Mouse (Mus musculus): ENCODE measurements around the gene Foxp3. TPM values are rescaled to one million over a fixed set of nuclear protein-coding genes. Genes with fewer than 3 reads are reported as not detected.

The Foxp3 gene
- not detected for polyA plus RNA-seq (2014; fragmentation: Illumina TruSeq; extraction: RNeasy Lipid Tissue Mini Kit (QIAGEN cat#74804))

DNA sequence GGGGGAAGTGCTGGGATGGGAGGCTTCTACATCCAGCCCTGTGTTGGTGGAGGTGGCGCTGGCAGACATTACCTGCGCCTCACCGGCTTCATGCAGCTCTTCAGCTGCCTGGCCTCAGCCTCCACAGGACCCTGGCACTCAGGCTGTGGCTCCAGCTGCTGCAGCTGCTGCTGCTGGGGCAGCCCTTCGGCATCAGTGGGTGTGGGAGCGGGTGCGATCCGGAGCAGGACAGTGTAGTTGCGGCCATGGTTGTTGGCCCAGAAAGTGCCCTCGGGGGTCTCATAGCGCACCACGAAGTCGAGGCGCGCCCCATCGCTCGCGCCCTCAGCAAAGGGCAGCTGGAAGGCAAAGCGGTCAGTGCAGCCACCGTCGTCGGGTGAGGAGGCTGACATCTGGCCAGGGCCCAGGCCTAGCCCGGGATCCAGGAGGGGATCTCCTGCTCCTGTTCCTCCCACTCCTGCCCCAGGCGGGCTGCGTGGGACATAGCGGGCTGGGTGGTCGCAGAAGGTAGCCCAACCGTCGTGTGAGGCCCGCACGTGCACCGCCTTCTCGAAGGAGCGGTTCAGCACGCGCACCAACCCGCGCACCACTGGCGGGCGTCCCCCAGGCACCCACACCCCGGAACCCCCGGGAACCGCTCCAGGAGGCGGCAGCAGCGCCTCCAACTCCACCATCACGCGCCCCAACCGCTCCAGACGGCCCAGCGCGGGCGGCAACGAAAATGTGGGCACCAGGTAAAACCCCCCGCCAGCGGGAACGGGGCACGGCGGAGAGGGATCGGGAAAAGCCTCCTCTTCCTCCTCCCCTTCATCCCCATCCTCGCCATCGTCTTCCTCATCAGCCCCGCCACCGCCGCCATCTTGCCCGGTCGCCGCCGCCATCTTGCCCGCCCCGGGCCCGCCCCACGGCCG is at the start of gene Foxp3:
Foxp3 (plus strand) TSS at position 469 of the 911 bp plus-strand sequence.

DNA sequence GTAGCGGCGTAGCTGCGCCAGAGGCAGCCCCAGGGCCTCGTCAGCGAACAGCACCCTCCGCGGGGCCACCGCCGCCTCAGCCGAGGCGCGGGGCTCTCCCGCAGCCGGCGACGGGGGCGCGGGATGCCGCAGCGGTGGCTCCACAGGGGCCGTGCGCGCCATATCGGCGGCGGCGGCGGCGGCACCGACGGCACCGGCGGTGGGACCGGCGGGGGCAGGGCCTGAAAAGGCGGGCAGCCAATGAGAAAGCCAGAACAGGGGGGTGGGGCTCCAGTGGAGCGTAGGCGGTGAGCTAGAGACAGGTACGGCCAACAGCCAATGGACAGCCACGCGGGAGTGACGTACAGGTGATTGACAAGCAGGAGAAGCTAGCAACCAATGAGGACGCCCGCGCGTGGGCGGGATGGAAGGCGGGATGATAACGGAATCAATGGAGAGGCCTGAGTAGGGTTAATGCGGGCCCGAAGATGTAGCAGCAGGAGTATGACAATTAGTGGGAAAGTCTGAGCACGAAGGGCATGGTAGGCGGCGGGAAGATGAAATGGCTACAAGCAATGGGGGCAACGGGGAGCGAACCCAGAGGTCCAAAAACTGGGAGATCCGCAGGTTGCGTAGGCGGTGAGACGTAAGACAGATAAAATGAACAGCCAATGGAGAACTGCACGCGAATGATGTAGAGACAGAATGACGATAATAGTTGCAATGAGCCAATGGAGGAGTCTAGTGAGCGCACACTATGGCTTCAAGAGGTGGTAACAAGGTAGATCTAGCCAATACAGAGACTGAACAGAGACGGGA is 842 bp downstream of the Foxp3 start, which contains the start of gene Ppp1r3f:
Ppp1r3f (minus strand) TSS at position 197 of the 798 bp plus-strand sequence.

DNA sequence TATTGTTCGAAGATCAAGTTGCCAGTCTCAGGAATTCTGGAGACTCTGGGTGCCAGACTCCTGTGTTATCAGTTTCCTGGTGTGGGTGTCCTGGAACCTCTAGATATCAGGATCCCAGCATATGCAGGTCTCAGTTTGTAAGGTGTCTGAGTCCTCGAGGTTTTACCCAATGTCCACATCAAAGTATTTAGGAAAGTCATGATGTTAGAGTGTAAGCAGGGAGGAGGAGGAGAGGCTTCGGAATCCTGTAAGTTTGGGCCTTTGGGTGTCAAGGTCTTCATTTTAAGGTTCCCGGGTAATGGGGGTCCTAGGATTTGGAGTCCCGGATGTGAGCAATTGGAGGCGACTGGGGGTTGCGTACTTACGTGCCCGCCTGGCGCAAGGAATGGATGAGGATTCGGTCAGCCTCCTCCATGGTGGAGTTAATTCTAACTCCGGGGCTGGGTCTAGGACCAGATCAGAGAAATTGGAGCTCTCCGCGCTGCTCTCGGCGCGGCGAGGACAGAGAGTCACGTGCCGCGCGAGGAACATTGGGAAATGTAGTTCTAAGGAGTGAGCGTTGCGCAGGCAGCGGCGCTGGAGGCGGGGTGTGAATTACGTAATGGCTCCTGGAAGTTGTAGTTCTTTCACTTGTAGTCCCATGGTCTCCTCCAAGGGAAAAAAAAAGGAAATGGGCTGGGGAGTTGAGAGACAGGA is 31.6 kb downstream of the Foxp3 start, which contains the start of gene Ccdc22:
Ccdc22 (minus strand) TSS at position 639 of the 696 bp plus-strand sequence.

DNA sequence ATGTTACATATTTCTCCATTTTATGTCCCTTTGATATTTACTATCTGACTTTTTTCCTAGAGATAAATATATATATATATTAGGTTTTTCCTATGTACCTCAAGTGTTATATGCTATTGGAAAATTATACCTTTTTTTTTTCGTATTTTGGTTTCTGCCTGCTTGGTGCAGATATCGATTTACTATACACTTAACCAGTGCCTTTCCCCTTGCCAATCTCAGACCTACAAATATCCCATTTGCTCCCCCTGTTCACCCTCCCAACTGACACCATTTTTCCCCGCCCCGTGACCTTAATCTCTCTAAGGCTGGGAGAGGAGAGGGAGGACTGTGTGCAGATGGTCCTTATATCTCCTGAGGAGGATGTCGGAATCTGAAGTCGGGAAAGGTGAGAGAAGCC is 33.3 kb downstream of the Foxp3 start, which contains the start of gene Cacna1f:
Cacna1f (plus strand) TSS at position 301 of the 400 bp plus-strand sequence.

DNA sequence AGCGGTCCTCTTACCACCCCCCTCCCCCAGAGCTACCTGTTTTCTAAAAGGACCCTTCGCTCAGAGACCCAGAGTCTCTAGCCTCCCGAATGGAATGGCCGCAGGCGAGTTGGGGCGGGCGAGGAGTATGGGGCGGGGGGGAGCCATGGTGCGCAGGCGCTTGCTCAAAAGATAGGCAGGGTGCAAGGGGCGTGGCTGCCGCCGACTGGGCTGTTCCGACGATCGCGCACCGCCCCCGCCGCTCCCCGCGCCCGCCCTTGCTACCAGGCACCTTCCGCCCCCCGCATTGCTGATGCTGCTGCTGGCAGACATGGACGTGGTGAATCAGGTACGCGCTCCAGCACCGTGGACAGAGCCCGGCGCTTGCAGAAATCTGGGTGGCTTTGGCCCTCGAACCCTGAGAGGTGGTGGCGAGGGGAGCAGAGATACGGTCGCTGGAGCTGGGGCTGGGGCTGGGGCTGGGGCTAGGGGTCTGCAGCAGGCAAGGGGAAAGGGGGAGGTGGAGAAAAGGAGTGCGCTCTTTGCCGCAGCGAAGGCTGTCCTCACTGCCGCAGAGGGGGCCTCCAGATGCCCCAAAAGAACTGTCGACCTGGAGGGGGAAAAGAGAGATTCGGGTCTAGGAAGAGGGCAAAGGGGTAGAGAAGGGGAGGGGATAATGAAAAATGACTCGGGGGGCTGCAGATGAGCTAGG is 65.1 kb downstream of the Foxp3 start, which contains the start of gene Syp:
Syp (plus strand) TSS at position 71 of the 691 bp plus-strand sequence.

Other genes with a start within 250 kb of the Foxp3 start
- 10.9 TPM for gene Usp27x, start 197.8 kb upstream of the Foxp3 start, polyA plus RNA-seq (2014; fragmentation: Illumina TruSeq; extraction: RNeasy Lipid Tissue Mini Kit (QIAGEN cat#74804))
- gene Ppp1r3f, start 639 bp downstream of the Foxp3 start, polyA plus RNA-seq (2014; fragmentation: Illumina TruSeq; extraction: RNeasy Lipid Tissue Mini Kit (QIAGEN cat#74804)), result 0.94 TPM
- 1.4 TPM for gene Ccdc22, start 31.9 kb downstream of the Foxp3 start, polyA plus RNA-seq (2014; fragmentation: Illumina TruSeq; extraction: RNeasy Lipid Tissue Mini Kit (QIAGEN cat#74804))
- not detected for gene Cacna1f, start 33.4 kb downstream of the Foxp3 start, polyA plus RNA-seq (2014; fragmentation: Illumina TruSeq; extraction: RNeasy Lipid Tissue Mini Kit (QIAGEN cat#74804))
- gene Syp, start 64.8 kb downstream of the Foxp3 start, polyA plus RNA-seq (2014; fragmentation: Illumina TruSeq; extraction: RNeasy Lipid Tissue Mini Kit (QIAGEN cat#74804)), result 1.1 TPM
- gene Prickle3, start 83.6 kb downstream of the Foxp3 start, polyA plus RNA-seq (2014; fragmentation: Illumina TruSeq; extraction: RNeasy Lipid Tissue Mini Kit (QIAGEN cat#74804)), result 5.1 TPM
- 62.5 TPM for gene Plp2, start 97.7 kb downstream of the Foxp3 start, polyA plus RNA-seq (2014; fragmentation: Illumina TruSeq; extraction: RNeasy Lipid Tissue Mini Kit (QIAGEN cat#74804))
- 0.43 TPM for gene Magix, start 107.6 kb downstream of the Foxp3 start, polyA plus RNA-seq (2014; fragmentation: Illumina TruSeq; extraction: RNeasy Lipid Tissue Mini Kit (QIAGEN cat#74804))
- gene Gpkow, start 123.5 kb downstream of the Foxp3 start, polyA plus RNA-seq (2014; fragmentation: Illumina TruSeq; extraction: RNeasy Lipid Tissue Mini Kit (QIAGEN cat#74804)), result 77.7 TPM
- gene Wdr45, start 140.7 kb downstream of the Foxp3 start, polyA plus RNA-seq (2014; fragmentation: Illumina TruSeq; extraction: RNeasy Lipid Tissue Mini Kit (QIAGEN cat#74804)), result 4.6 TPM
- not detected for gene Gm45208, start 148.6 kb downstream of the Foxp3 start, polyA plus RNA-seq (2014; fragmentation: Illumina TruSeq; extraction: RNeasy Lipid Tissue Mini Kit (QIAGEN cat#74804))
- 17.5 TPM for gene Praf2, start 154.8 kb downstream of the Foxp3 start, polyA plus RNA-seq (2014; fragmentation: Illumina TruSeq; extraction: RNeasy Lipid Tissue Mini Kit (QIAGEN cat#74804))
- gene Ccdc120, start 177.3 kb downstream of the Foxp3 start, polyA plus RNA-seq (2014; fragmentation: Illumina TruSeq; extraction: RNeasy Lipid Tissue Mini Kit (QIAGEN cat#74804)), result 1.6 TPM
- 9.8 TPM for gene Tfe3, start 188.9 kb downstream of the Foxp3 start, polyA plus RNA-seq (2014; fragmentation: Illumina TruSeq; extraction: RNeasy Lipid Tissue Mini Kit (QIAGEN cat#74804))
- 12.8 TPM for gene Gripap1, start 216.1 kb downstream of the Foxp3 start, polyA plus RNA-seq (2014; fragmentation: Illumina TruSeq; extraction: RNeasy Lipid Tissue Mini Kit (QIAGEN cat#74804))
- 0.74 TPM for gene Kcnd1, start 248.6 kb downstream of the Foxp3 start, polyA plus RNA-seq (2014; fragmentation: Illumina TruSeq; extraction: RNeasy Lipid Tissue Mini Kit (QIAGEN cat#74804))